ENCODE assay signal across 8 mouse cellular contexts in genomic region chr4:136678480-136678879, GRCm38 (mm10). TPM values are rescaled to one million over a fixed set of nuclear protein-coding genes. Genes with fewer than 3 reads are reported as not detected.
A peak's percentile ranks its signal among the peaks of the same experiment; 100 is the strongest.
DNase-seq lines count a peak whose midpoint lies in the region; ATAC-seq lines count a peak whose summit lies in the region.

No protein-coding gene starts in this region.

- peak; percentile 36; the same call in 1 of the 2 replicates for ATAC-seq in forebrain, embryonic 12.5 days (ENCODE audit: low FRiP score)
- peak; percentile 81 for ATAC-seq in megakaryocyte-erythroid progenitor cell, adult 5-6 weeks (replicated peaks; ENCODE audit: low FRiP score, low TSS enrichment, poor library complexity, severe bottlenecking)

- H3K4me1 ChIP-seq in forebrain, embryonic 12.5 days, result peaks cover 37% of the 10 kb centered on the region

- no peak overlapping the region for H3K9ac ChIP-seq in forebrain, embryonic 12.5 days

- H3K9me3 ChIP-seq in forebrain, embryonic 12.5 days, result no peaks in the 10 kb centered on the region

- 5% methylated on average over 3 of the region's 3 CpGs for WGBS in forebrain, embryonic 12.5 days

- peak; percentile 83 for DNase-seq in Muller cell, postnatal 12 days (ENCODE audit: inconsistent ontology term)
- peak; percentile 70 for DNase-seq in c-Kit-positive CD71-positive TER-119-positive erythroid progenitor cells, embryonic 14.5 days (ENCODE audit: low spot score)
- DNase-seq in heart, postnatal 4 days, result peak; percentile 89
- DNase-seq in layer of hippocampus, postnatal 14 days (ENCODE audit: low spot score in 2 of 2), result peak; percentile 88 to 91
- peak; percentile 89 for DNase-seq in right cerebral cortex, postnatal 14 days
- DNase-seq in urinary bladder, postnatal 25 days (ENCODE audit: low spot score), result peak; percentile 84

- 0 out of 2 replicates have a peak overlapping the region, but pooled peaks have one; percentile 51 for H3K27ac ChIP-seq in forebrain, embryonic 12.5 days

- no peak overlapping the region for H3K4me2 ChIP-seq in forebrain, embryonic 12.5 days

- no peak overlapping the region for H3K4me3 ChIP-seq in forebrain, embryonic 12.5 days (replicated peaks)

- no peaks in the 10 kb centered on the region for H3K27me3 ChIP-seq in forebrain, embryonic 12.5 days

- peaks cover 62% of the 10 kb centered on the region for H3K36me3 ChIP-seq in forebrain, embryonic 12.5 days (replicated peaks)

RNA-seq across cellular contexts. Expression of gene Lactbl1, which starts 56.1 kb away (rescaled TPM):
- 0.08 TPM in 1 of 2 replicates, not detected in the other for polyA plus RNA-seq in forebrain, embryonic 12.5 days (2016; fragmentation: Nextera tagmentation; extraction: Ambion mirVana)
- total RNA-seq in heart, postnatal 4 days (2021), result not detected
- total RNA-seq in layer of hippocampus, postnatal 14 days (2021), result under 1 TPM; 0.18 to 0.24 TPM
- 0.44 TPM in 1 of 2 replicates, not detected in the other for total RNA-seq in megakaryocyte-erythroid progenitor cell, adult 5-6 weeks (2014; fragmentation: Nextera tagmentation)
- total RNA-seq in megakaryocyte-erythroid progenitor cell, adult 5-6 weeks (2017), result 0.27 TPM in 1 of 2 replicates, not detected in the other
